ENCODE assay signal across 10 mouse cellular contexts in the genomic region with DNA sequence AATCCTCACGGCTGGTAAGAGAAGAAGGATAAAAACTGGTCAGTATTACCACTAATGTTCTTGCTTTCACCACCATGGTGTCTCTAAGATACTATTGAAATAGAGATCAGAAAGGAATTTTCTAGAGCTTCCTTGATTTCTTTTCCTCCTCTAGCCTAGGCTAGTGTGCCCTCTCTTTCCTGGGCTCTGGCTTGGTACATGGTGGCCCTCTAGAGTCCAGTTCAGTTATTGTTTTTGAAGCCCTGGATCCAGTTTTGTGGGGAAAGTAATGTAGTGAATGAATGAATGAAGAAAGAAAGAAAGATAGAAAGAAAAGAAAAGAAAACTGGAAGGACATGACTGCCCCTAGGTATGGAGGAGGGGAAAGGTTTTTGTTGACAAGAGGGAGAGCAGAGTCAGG. TPM values are rescaled to one million over a fixed set of nuclear protein-coding genes. Genes with fewer than 3 reads are reported as not detected.
A peak's percentile ranks its signal among the peaks of the same experiment; 100 is the strongest.
DNase-seq lines count a peak whose midpoint lies in the region; ATAC-seq and TF ChIP-seq lines count a peak whose summit lies in the region.
"Had no signal": no experiment of that assay in that cellular context is flagged by ENCODE, and none has a peak within 500 bp of the region (broad histone marks: within the 10 kb centered on the region; RNA-seq: fewer than 3 reads in every experiment).

No protein-coding gene starts in this region.

- no peaks in the 10 kb centered on the region for H3K36me3 ChIP-seq in embryonic facial prominence, embryonic 11.5 days (replicated peaks; ENCODE audit: control insufficient read depth, insufficient read depth, low read depth, low read length)
- no peaks in the 10 kb centered on the region for H3K36me3 ChIP-seq in embryonic facial prominence, embryonic 10.5 days (replicated peaks)
- no peaks in the 10 kb centered on the region for H3K36me3 ChIP-seq in liver, postnatal 0 days (replicated peaks; ENCODE audit: insufficient read depth, low read length)
- no peaks in the 10 kb centered on the region for H3K36me3 ChIP-seq in liver, embryonic 11.5 days (ENCODE audit: control insufficient read depth, insufficient read depth, low read length)
- no peaks in the 10 kb centered on the region for H3K36me3 ChIP-seq in embryonic facial prominence, embryonic 14.5 days (ENCODE audit: control insufficient read depth, insufficient read depth, low read length)
- H3K36me3 ChIP-seq: embryonic facial prominence, embryonic 13.5 days; limb, embryonic 12.5 days had no signal

- TF ChIP-seq CTCF in liver, postnatal 0 days (IDR thresholded peaks at IDR 0.05; ENCODE audit: low read depth), result peak; percentile 64

- no peaks in the 10 kb centered on the region for H3K9me3 ChIP-seq in embryonic facial prominence, embryonic 11.5 days (replicated peaks; ENCODE audit: control insufficient read depth, low read length)
- H3K9me3 ChIP-seq in embryonic facial prominence, embryonic 10.5 days, result no peaks in the 10 kb centered on the region
- H3K9me3 ChIP-seq in liver, postnatal 0 days (ENCODE audit: low read length), result no peaks in the 10 kb centered on the region
- H3K9me3 ChIP-seq in liver, embryonic 11.5 days (ENCODE audit: control insufficient read depth, low read length), result no peaks in the 10 kb centered on the region
- no peaks in the 10 kb centered on the region for H3K9me3 ChIP-seq in embryonic facial prominence, embryonic 14.5 days (ENCODE audit: control insufficient read depth, low read length)
- H3K9me3 ChIP-seq: embryonic facial prominence, embryonic 13.5 days; limb, embryonic 12.5 days had no signal

- no peak overlapping the region for H3K4me3 ChIP-seq in embryonic facial prominence, embryonic 11.5 days (ENCODE audit: low read depth, low read length)
- no peak overlapping the region for H3K4me3 ChIP-seq in embryonic facial prominence, embryonic 10.5 days
- no peak overlapping the region for H3K4me3 ChIP-seq in liver, postnatal 0 days (ENCODE audit: low read depth, low read length)
- H3K4me3 ChIP-seq in liver, embryonic 11.5 days (ENCODE audit: low read depth, low read length), result no peak overlapping the region
- H3K4me3 ChIP-seq in embryonic facial prominence, embryonic 14.5 days (ENCODE audit: low read depth, low read length), result no peak overlapping the region
- H3K4me3 ChIP-seq: embryonic facial prominence, embryonic 13.5 days; limb, embryonic 12.5 days had no signal

- no peak for TF ChIP-seq EP300 in liver, postnatal 0 days (IDR thresholded peaks at IDR 0.05; ENCODE audit: low read depth)

- ATAC-seq in embryonic facial prominence, embryonic 11.5 days (replicated peaks; ENCODE audit: insufficient number of reproducible peaks, low FRiP score, low TSS enrichment, low read depth), result no peak
- no peak for ATAC-seq in liver, postnatal 0 days
- no peak for ATAC-seq in liver, embryonic 11.5 days (replicated peaks; ENCODE audit: low FRiP score)
- ATAC-seq in embryonic facial prominence, embryonic 14.5 days (ENCODE audit: low read depth), result no peak

- no peaks in the 10 kb centered on the region for H3K27me3 ChIP-seq in embryonic facial prominence, embryonic 11.5 days (ENCODE audit: control insufficient read depth, insufficient read depth, low read length)
- H3K27me3 ChIP-seq in embryonic facial prominence, embryonic 10.5 days (replicated peaks; ENCODE audit: low read depth, poor library complexity, severe bottlenecking), result peaks cover 18% of the 10 kb centered on the region; the same call in 1 of the 2 replicates
- H3K27me3 ChIP-seq in liver, postnatal 0 days (ENCODE audit: insufficient read depth, low read length), result no peaks in the 10 kb centered on the region
- no peaks in the 10 kb centered on the region for H3K27me3 ChIP-seq in liver, embryonic 11.5 days (replicated peaks; ENCODE audit: control insufficient read depth, insufficient read depth, low read length)
- H3K27me3 ChIP-seq in embryonic facial prominence, embryonic 14.5 days (replicated peaks; ENCODE audit: control insufficient read depth, insufficient read depth, low read length), result no peaks in the 10 kb centered on the region
- H3K27me3 ChIP-seq: embryonic facial prominence, embryonic 13.5 days; limb, embryonic 12.5 days had no signal

- H3K4me2 ChIP-seq in embryonic facial prominence, embryonic 11.5 days (ENCODE audit: low read depth, low read length), result no peak overlapping the region
- H3K4me2 ChIP-seq in liver, postnatal 0 days (ENCODE audit: low read depth, low read length), result no peak overlapping the region
- H3K4me2 ChIP-seq in liver, embryonic 11.5 days, result no peak overlapping the region
- no peak overlapping the region for H3K4me2 ChIP-seq in embryonic facial prominence, embryonic 14.5 days (ENCODE audit: low read depth, low read length)
- H3K4me2 ChIP-seq: embryonic facial prominence, embryonic 13.5 days; limb, embryonic 12.5 days had no signal

- 77% methylated on average over 1 of the region's 1 CpGs for WGBS in embryonic facial prominence, embryonic 11.5 days
- WGBS in embryonic facial prominence, embryonic 10.5 days, result 72% methylated on average over 1 of the region's 1 CpGs
- 61% methylated on average over 1 of the region's 1 CpGs for WGBS in liver, postnatal 0 days (ENCODE audit: insufficient replicate concordance)
- WGBS in liver, embryonic 11.5 days, result 83% methylated on average over 1 of the region's 1 CpGs
- 75% methylated on average over 1 of the region's 1 CpGs for WGBS in embryonic facial prominence, embryonic 14.5 days

- H3K9ac ChIP-seq in embryonic facial prominence, embryonic 11.5 days (replicated peaks; ENCODE audit: low read length), result no peak overlapping the region
- no peak overlapping the region for H3K9ac ChIP-seq in liver, postnatal 0 days (replicated peaks)
- H3K9ac ChIP-seq in liver, embryonic 11.5 days (ENCODE audit: low read depth, low read length), result no peak overlapping the region
- H3K9ac ChIP-seq in embryonic facial prominence, embryonic 14.5 days (ENCODE audit: low read depth, low read length), result no peak overlapping the region
- H3K9ac ChIP-seq: embryonic facial prominence, embryonic 13.5 days; limb, embryonic 12.5 days had no signal

- peak; percentile 23 for DNase-seq in embryonic facial prominence, embryonic 11.5 days (ENCODE audit: low spot score)
- no peak for DNase-seq in embryonic facial prominence, embryonic 10.5 days (ENCODE audit: low spot score)
- DNase-seq in liver, postnatal 0 days, result no peak
- no peak for DNase-seq in liver, embryonic 11.5 days (ENCODE audit: low spot score)
- peak; percentile 19 for DNase-seq in embryonic facial prominence, embryonic 14.5 days (ENCODE audit: low spot score)
- DNase-seq in retina, adult 2 months (ENCODE audit: low read depth, low spot score), result peak; percentile 6
- no peak for DNase-seq in thymus, postnatal 36 days
- DNase-seq in gastrocnemius, postnatal 36 days, result no peak

- no peaks in the 10 kb centered on the region; the same call in 1 of the 2 replicates for H3K4me1 ChIP-seq in embryonic facial prominence, embryonic 11.5 days (ENCODE audit: control insufficient read depth, insufficient read depth, low read length)
- peaks cover 24% of the 10 kb centered on the region for H3K4me1 ChIP-seq in embryonic facial prominence, embryonic 10.5 days
- peaks cover 8% of the 10 kb centered on the region for H3K4me1 ChIP-seq in liver, postnatal 0 days (ENCODE audit: insufficient read depth)
- peaks cover 8% of the 10 kb centered on the region for H3K4me1 ChIP-seq in liver, embryonic 11.5 days (replicated peaks; ENCODE audit: control insufficient read depth, insufficient read depth, low read length)
- H3K4me1 ChIP-seq in embryonic facial prominence, embryonic 14.5 days (ENCODE audit: control insufficient read depth, insufficient read depth, low read length), result peaks cover 15% of the 10 kb centered on the region; the same call in 1 of the 2 replicates

- intact Hi-C loops in gastrocnemius, postnatal 36 days (cut with DNase I), result no loop called here

- H3K27ac ChIP-seq in embryonic facial prominence, embryonic 11.5 days (replicated peaks; ENCODE audit: low read depth, low read length), result no peak overlapping the region
- no peak overlapping the region for H3K27ac ChIP-seq in embryonic facial prominence, embryonic 10.5 days (replicated peaks)
- H3K27ac ChIP-seq in liver, postnatal 0 days (ENCODE audit: low read depth), result no peak overlapping the region
- H3K27ac ChIP-seq in liver, embryonic 11.5 days (ENCODE audit: low read depth, low read length), result no peak overlapping the region
- H3K27ac ChIP-seq in embryonic facial prominence, embryonic 14.5 days (replicated peaks; ENCODE audit: low read depth, low read length), result no peak overlapping the region
- H3K27ac ChIP-seq: embryonic facial prominence, embryonic 13.5 days; limb, embryonic 12.5 days had no signal

RNA-seq across cellular contexts. Expression of a gene that starts 4.3 kb away (rescaled TPM):
- 0.32 and 1.1 TPM in 2 replicates for polyA plus RNA-seq in embryonic facial prominence, embryonic 11.5 days (2014; fragmentation: Nextera tagmentation; extraction: Ambion mirVana)
- 0.40 and 0.81 TPM in 2 replicates for polyA plus RNA-seq in embryonic facial prominence, embryonic 10.5 days (2016; fragmentation: Nextera tagmentation; extraction: Ambion mirVana)
- polyA plus RNA-seq in liver, postnatal 0 days (2015; fragmentation: Nextera tagmentation; extraction: Ambion mirVana), result 0.13 and 0.20 TPM in 2 replicates
- 0.10 and 0.15 TPM in 2 replicates for polyA plus RNA-seq in liver, embryonic 11.5 days (2014; fragmentation: Nextera tagmentation; extraction: Ambion mirVana)
- polyA plus RNA-seq in embryonic facial prominence, embryonic 14.5 days (2014; fragmentation: Nextera tagmentation; extraction: Ambion mirVana), result 0.60 and 0.62 TPM in 2 replicates
- total RNA-seq in gastrocnemius, postnatal 36 days (2021), result under 1 TPM; 0.15 to 0.25 TPM

RNA-seq across cellular contexts. Expression of a gene that starts 28.1 kb away (rescaled TPM):
- 51.1 and 52.7 TPM in 2 replicates for polyA plus RNA-seq in embryonic facial prominence, embryonic 11.5 days (2014; fragmentation: Nextera tagmentation; extraction: Ambion mirVana)
- polyA plus RNA-seq in embryonic facial prominence, embryonic 10.5 days (2016; fragmentation: Nextera tagmentation; extraction: Ambion mirVana), result 45.4 and 50.0 TPM in 2 replicates
- 29.1 and 29.4 TPM in 2 replicates for polyA plus RNA-seq in liver, postnatal 0 days (2015; fragmentation: Nextera tagmentation; extraction: Ambion mirVana)
- 49.1 and 53.7 TPM in 2 replicates for polyA plus RNA-seq in liver, embryonic 11.5 days (2014; fragmentation: Nextera tagmentation; extraction: Ambion mirVana)
- polyA plus RNA-seq in embryonic facial prominence, embryonic 14.5 days (2014; fragmentation: Nextera tagmentation; extraction: Ambion mirVana), result 74.2 and 82.0 TPM in 2 replicates
- 1 to 10 TPM; 5.9 to 6.6 TPM for total RNA-seq in gastrocnemius, postnatal 36 days (2021)

RNA-seq across cellular contexts. Expression of a gene that starts 31.2 kb away (rescaled TPM):
- polyA plus RNA-seq in embryonic facial prominence, embryonic 11.5 days (2014; fragmentation: Nextera tagmentation; extraction: Ambion mirVana), result 6.2 and 6.5 TPM in 2 replicates
- 2.9 and 3.7 TPM in 2 replicates for polyA plus RNA-seq in embryonic facial prominence, embryonic 10.5 days (2016; fragmentation: Nextera tagmentation; extraction: Ambion mirVana)
- 0.85 and 0.91 TPM in 2 replicates for polyA plus RNA-seq in liver, postnatal 0 days (2015; fragmentation: Nextera tagmentation; extraction: Ambion mirVana)
- 2.2 and 3.1 TPM in 2 replicates for polyA plus RNA-seq in liver, embryonic 11.5 days (2014; fragmentation: Nextera tagmentation; extraction: Ambion mirVana)
- polyA plus RNA-seq in embryonic facial prominence, embryonic 14.5 days (2014; fragmentation: Nextera tagmentation; extraction: Ambion mirVana), result 14.3 and 16.5 TPM in 2 replicates
- 10 to 100 TPM; 34.2 to 40.7 TPM for total RNA-seq in gastrocnemius, postnatal 36 days (2021)

Comparison
In these comparisons a context has a peak if more than half of its experiments do, and no peak if none do; other contexts are left out.
1. DNase-seq: peak in embryonic facial prominence, embryonic 11.5 days (single experiment), embryonic facial prominence, embryonic 14.5 days (single experiment) and retina, adult 2 months (single experiment); none in embryonic facial prominence, embryonic 10.5 days (single experiment), liver, postnatal 0 days (single experiment), liver, embryonic 11.5 days (single experiment), thymus, postnatal 36 days (0 of 2) and gastrocnemius, postnatal 36 days (0 of 2).